Mouse (Mus musculus) myocyte (in vitro differentiated cells): ENCODE measurements at regions not wholly inside any gene's neighbourhood (a gene's known extent, or its start where the extent isn't known, plus 50 kb on each side); places are given as distances from the start of the nearest gene placed in this dataset.

Experiments
- E2F4 ChIP-seq: IDR thresholded peaks from one replicate; pipeline ENCODE4 v1.6.1; 2011; ENCODE audit warnings: mild to moderate bottlenecking, control low read depth, moderate library complexity; ENCODE audit not compliant: insufficient read depth
- POLR2A ChIP-seq: IDR thresholded peaks from one replicate; pipeline ENCODE4 v1.6.1; 2011; ENCODE audit warnings: low read depth, mild to moderate bottlenecking, control low read depth, moderate library complexity; ENCODE audit not compliant: insufficient read length

DNA sequence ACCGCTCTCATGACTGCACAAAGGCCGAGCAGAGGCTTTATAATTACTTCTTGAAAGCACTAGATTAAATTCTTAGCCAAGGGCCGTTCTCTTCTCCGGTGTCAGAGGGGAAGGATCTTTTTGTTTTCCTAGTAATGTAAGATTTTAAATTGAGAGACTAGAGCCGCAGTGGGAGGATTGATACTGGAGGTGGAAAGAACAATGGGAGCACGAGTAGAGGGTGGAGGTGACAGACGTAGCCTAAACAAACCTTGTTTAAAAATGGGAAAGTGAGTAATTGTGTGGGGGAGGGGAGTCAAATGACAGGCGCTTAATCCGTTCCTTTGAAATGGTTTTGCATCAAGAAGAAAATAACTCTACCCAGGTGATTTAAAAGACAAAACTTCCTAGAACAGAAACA is 80.9 kb upstream of the Shisa6 start:
- TF ChIP-seq POLR2A, result no peak
- no peak for TF ChIP-seq E2F4
